Mouse (Mus musculus) spleen, postnatal 36 days (tissue): ENCODE data around the gene Pdgfd.

ENCODE experiments used
- DNase-seq, 2 experiments: peaks; one replicate each; pipeline ENCODE4 v3.0.0; 2022; ENCODE audit warnings: low spot score in 2 of 2, mixed read lengths in 1 of 2

Pdgfd gene

GRCm38 (mm10) chr9:6317114-6317513 lies 148.7 kb downstream of the Pdgfd start:
- DNase-seq: no peak

GRCm38 (mm10) chr9:6325408-6325807 lies 157.0 kb downstream of the Pdgfd start:
- no peak for DNase-seq

DNA sequence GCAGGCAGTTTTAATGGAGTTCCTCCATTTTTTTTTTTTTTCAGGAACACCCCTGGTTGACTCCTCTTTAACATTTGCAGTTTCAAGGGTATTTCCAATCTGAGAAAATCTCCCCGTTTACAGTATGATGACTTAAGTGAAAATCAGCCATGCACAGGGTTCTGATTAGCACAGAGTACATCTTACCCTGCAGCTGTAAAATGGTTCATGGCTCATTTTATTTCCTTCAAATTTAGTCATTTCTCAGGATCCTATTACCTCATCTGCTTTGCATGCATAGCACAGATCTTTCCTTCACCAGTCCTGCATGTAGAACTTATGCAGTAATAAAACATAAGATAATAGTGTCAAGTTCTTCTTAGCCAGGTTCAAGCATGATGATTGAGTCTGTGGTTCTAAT lies 165.1 kb downstream of the Pdgfd start:
- no peak for DNase-seq

DNA sequence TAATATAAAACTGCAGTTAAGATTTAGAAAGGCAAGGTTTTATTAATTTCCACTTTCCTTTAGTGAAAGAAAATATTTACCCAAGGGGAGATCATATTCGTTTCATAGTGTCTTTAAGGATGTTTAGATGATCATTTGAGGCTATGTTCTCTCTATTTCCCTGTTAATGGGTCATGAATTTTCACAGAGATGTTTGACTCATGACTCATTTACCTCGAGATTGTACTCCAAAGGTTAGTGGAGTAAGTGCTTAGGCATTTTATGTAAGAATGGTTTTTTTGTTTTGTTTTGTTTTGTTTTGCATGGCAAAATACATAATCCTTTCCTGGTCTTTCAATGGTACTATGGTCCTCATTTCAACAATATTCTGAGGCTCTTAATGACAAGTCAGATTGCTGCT lies 167.9 kb downstream of the Pdgfd start:
- DNase-seq: no peak

DNA sequence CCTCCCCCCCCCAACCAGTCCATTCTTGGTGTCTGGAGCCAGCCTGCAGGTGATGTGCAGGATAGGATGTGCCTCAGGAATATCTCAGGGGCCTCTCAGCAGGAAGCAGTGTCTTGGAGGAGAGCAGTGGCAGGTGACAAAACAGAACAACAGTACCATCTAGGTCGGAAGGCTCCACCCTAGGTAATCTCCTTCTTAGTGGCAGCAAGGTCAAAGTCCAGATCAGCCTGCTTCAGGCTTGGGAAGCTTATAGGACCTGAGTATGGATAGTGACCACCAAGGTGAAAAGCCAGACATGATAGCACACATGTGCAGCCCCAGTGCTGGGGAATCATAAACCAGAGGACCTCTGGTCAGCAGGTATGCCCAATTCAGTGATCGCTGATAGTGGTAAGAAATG lies 169.5 kb downstream of the Pdgfd start:
- DNase-seq: no peak

DNA sequence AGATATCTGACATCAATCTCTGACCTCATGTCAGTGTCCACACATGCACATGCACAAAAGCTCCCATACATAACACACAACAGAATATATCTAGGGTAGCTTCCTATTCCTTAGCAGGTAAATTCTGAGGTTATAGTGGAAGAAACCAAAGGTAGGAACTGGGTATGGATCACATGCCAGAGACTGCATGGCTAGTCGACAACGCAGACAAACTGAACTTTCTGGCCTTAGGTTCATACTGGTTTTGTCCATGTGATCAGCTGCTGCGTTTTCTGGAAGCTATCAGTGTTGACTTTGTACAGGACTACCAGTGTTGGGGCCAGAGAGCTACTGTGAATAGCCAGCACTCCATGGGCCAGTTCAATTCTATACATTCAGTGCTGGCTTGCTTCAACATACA lies 170.0 kb downstream of the Pdgfd start:
- DNase-seq: no peak

DNA sequence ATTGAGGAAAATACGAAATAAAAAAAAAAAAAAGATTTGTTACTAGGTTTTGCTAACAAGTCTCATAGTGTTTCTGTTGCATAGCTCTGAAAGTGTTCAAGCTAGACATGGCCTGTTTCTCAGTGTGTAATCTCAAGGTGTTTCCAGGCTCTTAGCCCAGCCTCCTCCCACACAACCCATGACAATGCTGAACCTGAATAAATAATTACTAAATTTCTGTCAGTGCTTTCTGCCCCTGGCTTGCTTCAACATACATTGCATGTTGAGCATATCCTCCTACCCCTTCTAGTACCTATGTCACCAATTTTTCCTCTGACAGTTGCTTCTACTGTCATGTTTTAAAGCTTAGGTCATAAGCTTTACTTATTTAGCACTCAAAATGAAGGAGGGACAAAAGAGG lies 171.0 kb downstream of the Pdgfd start:
- no peak for DNase-seq

DNA sequence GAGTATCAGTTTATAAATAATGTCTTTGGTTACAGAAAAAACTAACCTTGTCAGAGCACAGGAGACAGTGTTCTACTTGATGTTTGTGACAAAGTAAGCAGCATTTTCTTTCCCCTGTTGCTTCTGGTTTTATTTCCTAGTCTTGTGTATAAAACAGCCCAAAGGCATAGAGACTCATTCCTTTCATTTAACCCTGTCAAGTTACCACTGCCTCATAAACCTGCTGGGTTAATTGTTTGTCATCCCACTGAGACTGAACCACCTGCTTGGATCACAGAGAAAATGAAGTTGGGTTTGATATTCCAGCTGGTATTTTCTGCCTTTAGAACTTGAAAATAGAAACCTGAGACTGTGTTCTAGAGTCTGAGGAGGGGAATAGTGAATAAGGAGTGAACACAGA lies 172.4 kb downstream of the Pdgfd start:
- no peak for DNase-seq

DNA sequence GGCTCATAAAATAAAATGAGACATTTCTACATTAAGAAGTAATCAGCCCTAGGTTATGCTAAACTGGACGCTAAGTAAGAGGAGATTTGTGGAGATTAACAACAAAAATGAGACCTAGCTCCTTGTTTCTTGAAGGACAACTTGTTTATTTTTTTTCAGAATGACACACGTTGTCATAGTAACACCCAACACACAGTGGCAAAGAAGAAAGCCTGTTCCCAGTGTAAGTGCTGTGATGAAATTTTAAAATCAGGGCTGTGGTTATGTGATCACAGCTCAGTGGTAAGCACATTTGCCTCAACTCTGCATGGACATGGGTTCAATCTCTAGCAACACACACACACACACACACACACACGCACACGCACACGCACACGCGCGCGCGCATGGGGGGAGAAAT lies 174.5 kb downstream of the Pdgfd start:
- no peak for DNase-seq

- no peak for DNase-seq
Observed at GRCm38 (mm10) chr9:6344514-6344913, 176.1 kb downstream of the Pdgfd start.

GRCm38 (mm10) chr9:6344924-6345323 lies 176.5 kb downstream of the Pdgfd start:
- DNase-seq: no peak

GRCm38 (mm10) chr9:6345366-6345765 lies 177.0 kb downstream of the Pdgfd start:
- no peak for DNase-seq

DNA sequence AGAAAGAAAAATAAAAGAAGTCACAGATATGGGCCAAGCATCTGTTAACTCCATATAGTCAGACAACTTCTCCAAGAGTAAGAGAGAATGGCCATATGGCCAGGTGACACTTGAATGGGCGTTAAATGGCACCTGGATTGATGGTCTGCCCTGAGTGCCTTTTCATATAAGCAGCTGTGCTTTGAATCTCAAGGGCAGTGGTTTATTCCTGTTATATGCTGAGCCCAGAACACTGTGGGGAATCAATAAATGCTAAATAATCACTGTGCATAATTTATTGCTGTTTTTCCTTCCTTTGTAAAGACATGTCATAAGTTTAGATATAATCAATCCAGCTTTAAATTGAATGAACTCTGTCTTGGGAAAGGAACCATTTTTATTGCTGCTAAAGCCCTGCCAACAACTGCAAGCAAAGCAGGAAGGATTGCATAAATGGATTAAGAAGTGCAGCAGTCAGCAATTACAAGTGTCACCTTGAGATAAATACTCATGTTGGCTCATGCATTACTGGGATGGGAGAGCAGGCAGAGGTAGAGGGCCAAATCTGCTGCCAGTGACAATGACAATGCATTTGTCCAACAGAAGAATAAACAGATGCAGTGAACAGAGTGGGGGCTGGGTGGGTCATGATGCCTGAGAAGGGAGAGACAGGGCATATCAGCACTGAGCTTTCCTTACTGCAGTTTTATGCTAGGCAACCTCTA lies 185.0 kb downstream of the Pdgfd start:
- DNase-seq: no peak

- DNase-seq: no peak
Observed at GRCm38 (mm10) chr9:6360795-6361194, 192.4 kb downstream of the Pdgfd start.

DNA sequence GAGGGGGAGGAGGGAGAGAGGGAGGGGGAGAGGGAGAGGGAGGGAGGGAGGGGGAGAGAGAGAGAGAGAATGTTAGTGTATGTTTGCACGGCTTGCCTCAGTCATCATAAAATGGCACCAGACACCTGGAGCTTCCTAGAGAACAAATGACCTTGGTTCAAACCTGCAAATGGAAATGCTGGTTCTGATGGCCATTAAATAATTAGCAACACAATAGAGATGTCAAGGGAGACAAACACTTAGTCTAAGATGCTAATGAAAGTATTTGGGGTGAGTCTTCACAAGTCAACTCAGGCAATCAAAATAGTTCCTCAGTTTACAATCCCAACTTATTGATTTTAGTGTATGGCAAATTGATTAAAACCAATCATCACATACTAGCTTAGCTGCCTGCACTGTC lies 198.2 kb downstream of the Pdgfd start:
- DNase-seq: no peak

DNA sequence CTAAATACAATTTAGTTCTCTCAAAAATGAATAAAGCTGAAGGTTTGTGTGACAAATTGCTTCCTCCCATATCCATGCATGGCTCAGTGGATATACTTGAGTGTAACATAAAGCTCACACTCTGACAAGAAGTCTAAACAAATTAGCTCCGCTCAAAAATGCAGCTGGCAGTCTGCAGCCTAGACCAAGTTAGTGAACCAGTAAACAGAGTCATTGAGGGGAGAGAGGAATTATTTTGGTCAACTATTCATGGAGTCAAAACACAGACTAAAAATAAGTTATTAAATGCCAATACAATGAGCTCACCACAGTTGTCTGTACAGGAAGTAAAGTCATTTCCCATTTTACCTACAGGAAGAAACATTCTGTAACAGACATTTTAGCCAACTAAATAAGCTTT lies 233.4 kb downstream of the Pdgfd start:
- no peak for DNase-seq

DNA sequence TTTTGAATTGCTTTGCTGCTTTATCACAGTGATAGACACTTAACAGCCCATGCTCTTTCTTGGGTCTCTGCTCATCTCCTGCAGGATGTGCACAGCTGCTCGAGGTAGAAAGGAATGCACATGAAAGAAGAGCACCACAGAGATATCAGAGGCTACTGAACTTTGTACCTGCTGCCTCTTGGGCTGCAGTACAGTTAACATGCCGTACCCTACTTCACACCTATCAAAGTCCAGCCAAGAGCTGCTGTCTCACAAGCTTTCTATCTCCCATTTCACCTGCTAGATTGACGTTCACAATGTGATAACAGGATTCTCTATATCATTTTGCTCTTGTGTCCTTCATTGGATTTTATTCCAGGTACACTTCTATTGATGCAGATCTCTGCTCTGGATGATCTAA lies 238.2 kb downstream of the Pdgfd start:
- DNase-seq: no peak

- DNase-seq: no peak
Observed at GRCm38 (mm10) chr9:6407972-6408371, 239.6 kb downstream of the Pdgfd start.

GRCm38 (mm10) chr9:6424606-6425005 lies 256.2 kb downstream of the Pdgfd start:
- DNase-seq: no peak
